Mouse (Mus musculus) cerebellum, adult 2 months (tissue): Measurements from ENCODE around the gene AI837181.

ENCODE experiments used
- CTCF ChIP-seq: fragments of 200-500 bp; IDR thresholded peaks from 2 replicates; pipeline ENCODE4 v1.5.1; 2011; ENCODE audit warnings: low read depth, mild to moderate bottlenecking, control low read depth, low read length, moderate library complexity, borderline replicate concordance; ENCODE audit not compliant: insufficient read depth
- POLR2A ChIP-seq: fragments of 200-500 bp; IDR thresholded peaks from 2 replicates; pipeline ENCODE4 v1.6.1; 2011; ENCODE audit warnings: low read length, control low read depth, borderline replicate concordance; ENCODE audit not compliant: insufficient read depth

DNA sequence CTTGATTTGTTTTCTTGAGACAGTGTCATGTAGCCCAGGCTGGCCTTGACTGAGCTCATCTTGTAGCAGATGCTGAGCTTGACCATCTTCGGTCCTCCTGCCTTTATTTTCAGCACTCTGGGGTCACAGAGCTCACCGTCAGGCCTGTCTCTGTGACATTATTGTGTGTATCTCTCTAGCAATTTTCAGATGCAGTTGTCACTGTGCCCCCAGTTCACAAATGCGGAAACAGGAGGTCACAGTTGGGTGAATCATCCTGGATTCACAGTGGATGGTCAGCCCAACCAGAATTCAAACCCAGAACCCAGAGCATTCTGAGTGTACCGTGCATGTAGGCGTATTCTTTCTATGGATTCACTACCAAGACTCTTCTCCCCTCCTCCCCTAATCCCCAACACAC lies 20.8 kb downstream of the AI837181 start:
- TF ChIP-seq CTCF (no peak), POLR2A (no peak)
